Mouse (Mus musculus) regulatory T cell (primary cell): ENCODE data around the gene 1600002K03Rik.

Experiments
- in situ Hi-C: fragments of 300-600 bp; cut with MboI, MseI; formaldehyde crosslinking; loops from one replicate; pipeline ENCODE4 v1.15.1; 2025; ENCODE audit warnings: high pct_unique_total_duplicates

The 1600002K03Rik gene

GRCm38 (mm10) chr10:80141243-80141642 is 31.5 kb upstream of the 1600002K03Rik start:
- in situ Hi-C loops: loop anchor here (5.0 kb wide), 1 partner anchor 154 kb away; the partner anchor contains the start of gene Cnn2

- in situ Hi-C loops: loop anchor here (5.0 kb wide), 1 partner anchor 155 kb away; the partner anchor contains the start of gene Cnn2
These were observed 30.8 kb upstream of the 1600002K03Rik start for GRCm38 (mm10) chr10:80141786-80142529.

GRCm38 (mm10) chr10:80142530-80142925 is 30.2 kb upstream of the 1600002K03Rik start:
- in situ Hi-C loops: loop anchor here (5.0 kb wide), 1 partner anchor 155 kb away; the partner anchor contains the start of gene Cnn2

- in situ Hi-C loops: loop anchor here (5.0 kb wide), 1 partner anchor 156 kb away; the partner anchor contains the start of gene Cnn2
These were observed 29.1 kb upstream of the 1600002K03Rik start for GRCm38 (mm10) chr10:80143664-80144063.

- in situ Hi-C loops: loop anchor here (5.0 kb wide), 1 partner anchor 157 kb away; the partner anchor contains the start of gene Cnn2
These were observed 28.6 kb upstream of the 1600002K03Rik start for GRCm38 (mm10) chr10:80144159-80144558.

GRCm38 (mm10) chr10:80144864-80145838 is 27.6 kb upstream of the 1600002K03Rik start:
- in situ Hi-C loops: loop anchor here (5.0 kb wide), 1 partner anchor 158 kb away; the partner anchor contains the start of gene Cnn2

- in situ Hi-C loops: no loop called here
These were observed 26.8 kb upstream of the 1600002K03Rik start for GRCm38 (mm10) chr10:80145896-80146295.

- in situ Hi-C loops: no loop called here
These were observed 26.2 kb upstream of the 1600002K03Rik start for GRCm38 (mm10) chr10:80146568-80147011.

GRCm38 (mm10) chr10:80147146-80147718 is 25.5 kb upstream of the 1600002K03Rik start:
- in situ Hi-C loops: no loop called here

- in situ Hi-C loops: no loop called here
These were observed 24.8 kb upstream of the 1600002K03Rik start, which contains the start of gene Midn for GRCm38 (mm10) chr10:80147719-80148601. Gene Midn, plus strand, starts transcription at chr10:80148272.

- in situ Hi-C loops: no loop called here
These were observed 24.0 kb upstream of the 1600002K03Rik start for GRCm38 (mm10) chr10:80148610-80149290.

GRCm38 (mm10) chr10:80149291-80150225 is 23.2 kb upstream of the 1600002K03Rik start:
- in situ Hi-C loops: no loop called here

GRCm38 (mm10) chr10:80150226-80151210 is 22.2 kb upstream of the 1600002K03Rik start:
- in situ Hi-C loops: no loop called here

- in situ Hi-C loops: no loop called here
These were observed 21.3 kb upstream of the 1600002K03Rik start for GRCm38 (mm10) chr10:80151211-80152034.

- in situ Hi-C loops: no loop called here
These were observed 20.5 kb upstream of the 1600002K03Rik start for GRCm38 (mm10) chr10:80152071-80152872.

GRCm38 (mm10) chr10:80152873-80153260 is 19.9 kb upstream of the 1600002K03Rik start:
- in situ Hi-C loops: no loop called here
